Mouse (Mus musculus) testis, adult 2 months (tissue): ENCODE measurements around the gene Fam129b.

Experiments used
- CTCF ChIP-seq: fragments of 200-500 bp; IDR thresholded peaks from 2 replicates; pipeline ENCODE4 v1.5.1; 2012; ENCODE audit warnings: low read depth, mild to moderate bottlenecking, inconsistent platforms, low read length, moderate library complexity; ENCODE audit not compliant: control insufficient read depth, insufficient read depth, insufficient replicate concordance
- POLR2A ChIP-seq: fragments of 200-500 bp; IDR thresholded peaks from 2 replicates; pipeline ENCODE4 v1.6.1; 2012; ENCODE audit warnings: low read depth, mild to moderate bottlenecking, inconsistent platforms, low read length, moderate library complexity; ENCODE audit not compliant: control insufficient read depth

DNA sequence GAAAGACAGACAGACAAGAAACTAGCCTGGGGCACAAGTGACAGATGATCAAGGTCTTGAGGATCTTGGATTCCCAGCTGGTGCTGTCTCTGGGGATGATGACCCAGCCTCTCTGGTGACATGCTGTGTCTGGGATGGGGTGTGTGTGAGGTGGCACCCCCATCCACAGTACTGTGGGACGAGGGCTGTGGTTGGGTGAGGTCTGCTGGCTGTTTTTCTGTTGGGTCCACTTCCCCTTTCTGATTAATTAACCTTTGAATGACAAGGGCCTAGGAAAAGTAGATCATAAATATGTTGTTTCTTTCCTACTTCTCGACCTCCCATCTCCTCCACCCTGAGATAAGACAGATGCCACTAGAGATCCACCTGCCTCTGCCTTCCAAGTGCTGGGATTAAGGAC lies 18.2 kb downstream of the Fam129b start:
- TF ChIP-seq POLR2A = no peak
- TF ChIP-seq CTCF = no peak
